Mouse (Mus musculus) liver, postnatal 0 days (tissue): ENCODE data around the gene Echdc3. TPM values are rescaled to one million over a fixed set of nuclear protein-coding genes. Genes with fewer than 3 reads are reported as not detected.

Experiments
- ATAC-seq: fragments of 200-750 bp; cut with Nextera tagmentation; 2 replicates; pipeline ENCODE4 v1.8.0; 2017; ENCODE audit warnings: mild to moderate bottlenecking, moderate library complexity
- DNase-seq: peaks from one replicate; pipeline ENCODE4 v3.0.0-alpha.2; 2016
- H3K27ac ChIP-seq: fragments of 300-500 bp; sonication (generic); 2 replicates; pipeline ENCODE4 v1.5.1; 2014; ENCODE audit warnings: antibody characterized with exemption, moderate library complexity, mild to moderate bottlenecking, low read depth
- H3K27me3 ChIP-seq: fragments of 300-500 bp; sonication (generic); 2 replicates; pipeline ENCODE4 v1.6.1; 2014; ENCODE audit warnings: low read length, control low read depth, mixed read lengths; ENCODE audit not compliant: insufficient read depth
- H3K36me3 ChIP-seq: fragments of 300-500 bp; sonication (generic); replicated peaks from 2 replicates; pipeline ENCODE4 v1.6.1; 2014; ENCODE audit warnings: mild to moderate bottlenecking, control low read depth, low read length, moderate library complexity, mixed read lengths; ENCODE audit not compliant: insufficient read depth
- H3K4me1 ChIP-seq: fragments of 300-500 bp; sonication (generic); 2 replicates; pipeline ENCODE4 v1.6.1; 2014; ENCODE audit warnings: antibody characterized with exemption, mild to moderate bottlenecking, control low read depth; ENCODE audit not compliant: insufficient read depth
- H3K4me2 ChIP-seq: fragments of 300-500 bp; sonication (generic); 2 replicates; pipeline ENCODE4 v1.6.1; 2014; ENCODE audit warnings: low read depth, mild to moderate bottlenecking, low read length, moderate library complexity, mixed read lengths
- H3K4me3 ChIP-seq: fragments of 300-500 bp; sonication (generic); 2 replicates; pipeline ENCODE4 v1.5.1; 2014; ENCODE audit warnings: low read depth, low read length
- H3K9ac ChIP-seq: fragments of 300-500 bp; sonication (generic); replicated peaks from 2 replicates; pipeline ENCODE4 v1.6.1; 2014; ENCODE audit warnings: mild to moderate bottlenecking, moderate library complexity
- H3K9me3 ChIP-seq: fragments of 300-500 bp; sonication (generic); 2 replicates; pipeline ENCODE4 v1.6.1; 2016; ENCODE audit warnings: mild to moderate bottlenecking, control low read depth, low read length, mixed read lengths
- CTCF ChIP-seq: sonication (generic); IDR thresholded peaks from 2 replicates; pipeline ENCODE4 v1.5.1; 2016; ENCODE audit warnings: antibody characterized with exemption, low read depth
- EP300 ChIP-seq: IDR thresholded peaks from 2 replicates; pipeline ENCODE4 v1.6.1; 2016; ENCODE audit warnings: antibody characterized with exemption, low read depth, mild to moderate bottlenecking
- WGBS: fragments of 180-500 bp; shearing (Covaris S2); extraction: QIAGEN DNeasy Blood & Tissue Kit; methylation state at CpG from one replicate; pipeline ENCODE4 v1.1.7; 2014; ENCODE audit not compliant: insufficient replicate concordance; 5-methylcytosine and 5-hydroxymethylcytosine counted together
- polyA plus RNA-seq: library from polyadenylated mRNA; unstranded; fragments of >200 nt; fragmentation: Nextera tagmentation; extraction: Ambion mirVana; gene quantifications from 2 replicates; pipeline ENCODE4 v1.2.1, GENCODE M21; 2015

The Echdc3 gene
- polyA plus RNA-seq, 1 experiment from 2014 or later, result 30.3 TPM

- 65% methylated on average over 2 of the region's 2 CpGs for WGBS
- Histone ChIP-seq H3K9ac (no peak overlapping the region), H3K36me3 (no peaks in the 10 kb centered on the region), H3K4me1 (peaks cover 7% of the 10 kb centered on the region; the same call in 1 of the 2 replicates), H3K27ac (no peak overlapping the region), H3K4me3 (no peak overlapping the region), H3K9me3 (no peaks in the 10 kb centered on the region), H3K4me2 (no peak overlapping the region), H3K27me3 (no peaks in the 10 kb centered on the region)
- no peak for ATAC-seq
- DNase-seq, result no peak
- TF ChIP-seq EP300, result no peak
- TF ChIP-seq CTCF, result no peak
These were observed 44.3 kb upstream of the Echdc3 start for GRCm38 (mm10) chr2:6257146-6257545.

GRCm38 (mm10) chr2:6255989-6256841 lies 43.4 kb upstream of the Echdc3 start:
- Histone ChIP-seq H3K9me3 (no peaks in the 10 kb centered on the region), H3K27ac (peak overlapping the region; percentile 45; the same call in 1 of the 2 replicates), H3K9ac (no peak overlapping the region), H3K4me2 (no peak overlapping the region), H3K4me1 (peaks cover 7% of the 10 kb centered on the region; the same call in 1 of the 2 replicates), H3K27me3 (no peaks in the 10 kb centered on the region), H3K4me3 (no peak overlapping the region), H3K36me3 (no peaks in the 10 kb centered on the region)
- ATAC-seq (peak; percentile 51; the same call in 1 of the 2 replicates), DNase-seq (peak; percentile 22)
- TF ChIP-seq EP300 (no peak), CTCF (no peak)
- 44% methylated on average over 19 of the region's 19 CpGs for WGBS

GRCm38 (mm10) chr2:6255402-6255988 lies 42.7 kb upstream of the Echdc3 start:
- no peak for TF ChIP-seq CTCF
- ATAC-seq (no peak), DNase-seq (no peak)
- peak overlapping the region; percentile 36; the same call in 1 of the 2 replicates for H3K27ac ChIP-seq
- no peaks in the 10 kb centered on the region for H3K36me3 ChIP-seq
- no peaks in the 10 kb centered on the region for H3K27me3 ChIP-seq
- H3K4me2 ChIP-seq, result no peak overlapping the region
- 76% methylated on average over 5 of the region's 5 CpGs for WGBS
- H3K9ac ChIP-seq, result no peak overlapping the region
- H3K4me1 ChIP-seq, result peaks cover 7% of the 10 kb centered on the region; the same call in 1 of the 2 replicates
- no peak overlapping the region for H3K4me3 ChIP-seq
- H3K9me3 ChIP-seq, result no peaks in the 10 kb centered on the region

GRCm38 (mm10) chr2:6252491-6252890 lies 39.7 kb upstream of the Echdc3 start:
- H3K9ac ChIP-seq, result no peak overlapping the region
- H3K4me3 ChIP-seq, result no peak overlapping the region
- no peak for ATAC-seq
- H3K27me3 ChIP-seq, result no peaks in the 10 kb centered on the region
- peaks cover 7% of the 10 kb centered on the region; the same call in 1 of the 2 replicates for H3K4me1 ChIP-seq
- H3K9me3 ChIP-seq, result no peaks in the 10 kb centered on the region
- H3K36me3 ChIP-seq, result no peaks in the 10 kb centered on the region
- no peak for DNase-seq
- TF ChIP-seq EP300 (no peak), CTCF (no peak)
- no peak overlapping the region for H3K4me2 ChIP-seq
- 86% methylated on average over 3 of the region's 3 CpGs for WGBS
- H3K27ac ChIP-seq, result no peak overlapping the region

- 39% methylated on average over 3 of the region's 3 CpGs for WGBS
- DNase-seq (no peak), ATAC-seq (0 out of 2 replicates have a peak, but pooled peaks have one; percentile 23)
- no peak overlapping the region for H3K4me2 ChIP-seq
- no peaks in the 10 kb centered on the region for H3K27me3 ChIP-seq
- no peak overlapping the region for H3K4me3 ChIP-seq
- no peak overlapping the region for H3K27ac ChIP-seq
- H3K9ac ChIP-seq, result no peak overlapping the region
- TF ChIP-seq CTCF (no peak), EP300 (no peak)
- peaks cover 2% of the 10 kb centered on the region; the same call in 1 of the 2 replicates for H3K9me3 ChIP-seq
- peaks cover under 1% of the 10 kb centered on the region; the same call in 1 of the 2 replicates for H3K4me1 ChIP-seq
- no peaks in the 10 kb centered on the region for H3K36me3 ChIP-seq
These were observed 38.3 kb upstream of the Echdc3 start for GRCm38 (mm10) chr2:6251076-6251496.

- H3K9ac ChIP-seq, result no peak overlapping the region
- H3K4me3 ChIP-seq, result no peak overlapping the region
- H3K4me2 ChIP-seq, result no peak overlapping the region
- DNase-seq (no peak), ATAC-seq (no peak)
- 78% methylated on average over 5 of the region's 5 CpGs for WGBS
- peaks cover 4% of the 10 kb centered on the region; the same call in 1 of the 2 replicates for H3K9me3 ChIP-seq
- TF ChIP-seq CTCF (no peak), EP300 (no peak)
- no peaks in the 10 kb centered on the region for H3K27me3 ChIP-seq
- no peaks in the 10 kb centered on the region for H3K4me1 ChIP-seq
- H3K36me3 ChIP-seq, result no peaks in the 10 kb centered on the region
- no peak overlapping the region for H3K27ac ChIP-seq
These were observed 28.6 kb upstream of the Echdc3 start for GRCm38 (mm10) chr2:6241446-6241845.
